Mouse (Mus musculus) kidney, adult 11 months (tissue): ENCODE results near the gene Rnf185.

Experiments
- DNase-seq: peaks from one replicate; pipeline ENCODE4 v3.0.0; 2022

The Rnf185 gene

DNA sequence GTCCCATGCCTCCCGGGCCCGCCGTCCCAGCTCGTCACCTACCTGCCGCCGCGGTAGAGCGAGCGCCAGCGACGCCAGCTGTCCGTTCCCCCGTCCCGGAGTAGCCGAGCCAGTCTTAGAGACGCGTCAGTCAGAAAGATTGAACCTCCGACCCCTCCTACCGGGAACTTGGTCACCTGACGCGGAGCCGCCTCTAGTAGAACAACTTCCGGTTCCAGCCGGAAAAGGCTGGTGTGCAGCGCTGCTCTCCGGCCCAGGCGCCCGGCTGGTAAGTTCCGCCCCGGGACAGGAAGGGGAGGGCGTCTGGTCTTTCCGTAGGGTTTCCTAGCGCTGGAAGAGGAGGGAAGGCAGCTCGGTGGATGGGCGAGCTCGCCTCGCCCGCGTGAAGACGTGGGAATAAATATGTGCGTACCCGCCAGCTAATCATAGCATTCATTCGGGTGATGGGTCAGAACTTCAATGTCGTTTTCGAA is at the start of gene Rnf185:
Gene Rnf185, minus strand, starts transcription at position 197 of the 473 bp plus-strand sequence.
- DNase-seq: peak; percentile 94

DNA sequence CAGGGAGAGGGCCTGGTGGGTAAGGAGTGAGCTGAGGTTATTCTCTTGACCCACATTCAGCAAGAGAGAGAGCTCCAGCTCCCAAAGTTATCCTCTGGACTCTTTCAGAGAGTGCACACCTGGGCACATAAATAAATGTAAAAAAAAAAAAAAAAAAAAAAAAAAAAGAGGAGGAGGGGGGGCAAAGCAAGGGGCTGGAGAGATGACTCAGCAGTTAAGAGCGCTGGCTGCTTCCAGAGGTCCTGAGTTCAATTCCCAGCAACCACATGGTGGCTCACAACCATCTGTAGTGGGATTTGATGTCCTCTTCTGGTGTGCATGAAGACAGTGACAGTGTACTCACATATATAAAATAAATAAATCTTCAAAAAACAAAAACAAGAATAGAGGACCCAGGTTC is 45.1 kb upstream of the Rnf185 start:
- no peak for DNase-seq

GRCm38 (mm10) chr11:3496756-3497155 is 44.6 kb upstream of the Rnf185 start:
- DNase-seq: peak; percentile 79

- DNase-seq: no peak
These were observed 43.3 kb upstream of the Rnf185 start for GRCm38 (mm10) chr11:3495496-3495895.

GRCm38 (mm10) chr11:3494857-3495256 is 42.7 kb upstream of the Rnf185 start:
- no peak for DNase-seq

DNA sequence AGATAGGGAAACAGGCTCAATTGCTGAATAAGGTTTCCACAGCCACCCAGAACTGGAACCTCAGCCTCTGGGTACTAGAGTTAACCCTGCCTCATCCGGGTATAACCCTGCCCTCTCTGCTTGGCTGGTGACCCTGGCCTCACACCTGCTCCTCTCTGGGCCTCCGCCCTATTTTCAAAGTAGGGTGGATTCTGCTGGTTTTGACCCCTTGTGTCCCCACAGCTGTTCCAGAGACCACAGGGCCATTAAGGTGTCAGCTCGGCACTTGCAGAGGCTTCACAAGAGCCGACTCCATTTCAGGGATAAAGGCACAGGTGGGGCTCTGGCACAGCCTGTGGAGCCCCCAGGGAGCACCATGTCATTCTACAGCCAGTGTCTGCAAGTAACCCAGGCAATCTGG is 40.6 kb upstream of the Rnf185 start:
- no peak for DNase-seq

DNA sequence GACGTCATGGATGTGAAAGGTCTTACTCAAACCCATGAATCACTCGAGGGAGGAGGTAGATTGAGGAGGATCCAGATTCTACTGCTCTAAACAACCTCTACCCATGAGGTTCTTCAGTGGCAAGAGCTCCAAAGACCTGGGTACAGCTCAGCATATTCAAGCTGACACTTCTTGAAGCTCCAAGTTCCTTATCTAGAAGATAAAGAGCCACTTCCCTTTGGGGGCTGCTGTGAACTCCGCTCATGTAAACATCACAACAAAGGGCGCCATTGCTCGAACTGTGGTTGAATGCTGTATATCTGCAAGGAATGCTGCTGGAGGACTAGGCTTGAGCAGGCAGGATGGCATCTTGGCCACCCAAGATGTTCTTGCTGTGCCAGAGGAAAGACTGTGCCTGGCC is 36.9 kb upstream of the Rnf185 start:
- DNase-seq: no peak

DNA sequence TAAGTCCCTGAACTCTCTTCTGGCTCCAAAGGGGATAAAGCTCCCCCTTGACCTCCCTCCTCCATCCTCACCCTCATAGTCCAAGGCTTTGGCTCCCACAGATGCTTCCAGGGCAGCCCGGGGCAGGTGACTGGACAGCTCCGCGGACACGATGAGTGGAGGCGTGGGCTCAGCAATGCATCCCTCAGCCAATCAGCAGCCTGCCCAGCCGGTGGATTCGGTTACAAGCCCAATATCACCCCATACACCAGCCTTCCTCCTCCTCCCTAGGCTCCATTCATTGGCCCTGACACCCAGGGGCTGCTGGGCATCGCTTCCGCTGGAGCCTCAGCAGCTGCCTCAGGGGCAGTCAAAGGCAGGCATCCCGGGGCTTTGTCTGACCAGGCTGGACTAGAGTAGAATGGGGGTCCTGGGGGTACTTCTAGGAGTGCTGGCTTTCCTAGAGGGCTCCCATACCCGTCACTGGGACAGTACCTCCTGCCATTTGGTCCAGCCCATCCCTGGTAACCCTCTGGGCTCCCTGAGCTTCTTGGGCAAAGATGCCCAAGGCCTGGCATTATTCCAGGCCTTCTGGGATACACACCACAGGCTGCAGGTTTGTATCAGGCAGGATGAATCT is 35.9 kb upstream of the Rnf185 start, which contains the start of gene Pla2g3:
Gene Pla2g3, plus strand, starts transcription at position 333 of the 619 bp plus-strand sequence.
- DNase-seq: no peak

GRCm38 (mm10) chr11:3486349-3486748 is 34.2 kb upstream of the Rnf185 start:
- no peak for DNase-seq

- no peak for DNase-seq
These were observed 31.9 kb upstream of the Rnf185 start for GRCm38 (mm10) chr11:3483980-3484642.

GRCm38 (mm10) chr11:3475489-3475888 is 23.3 kb upstream of the Rnf185 start:
- no peak for DNase-seq

- peak; percentile 37 for DNase-seq
These were observed 22.4 kb upstream of the Rnf185 start for GRCm38 (mm10) chr11:3474480-3475115.

DNA sequence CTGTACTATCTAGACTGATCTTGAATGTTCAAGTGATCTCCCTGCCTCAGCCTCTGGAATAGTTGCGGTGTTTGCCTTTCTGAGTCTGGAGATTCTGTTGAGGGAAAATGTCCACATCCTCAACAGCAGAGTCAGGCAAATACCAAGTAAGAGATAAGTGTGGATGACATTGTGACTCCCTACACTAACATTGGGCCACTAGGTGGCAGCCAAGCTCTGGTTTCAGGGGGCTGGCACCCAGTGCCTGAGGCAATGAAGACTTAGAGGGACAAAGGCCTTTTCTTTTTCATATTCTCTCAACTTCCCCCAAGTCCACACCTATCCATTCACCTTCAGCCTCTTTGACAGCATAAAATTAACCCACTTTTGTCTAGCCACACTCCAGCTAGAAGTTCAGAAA is 20.3 kb upstream of the Rnf185 start:
- DNase-seq: peak; percentile 74

- DNase-seq: peak; percentile 61
These were observed 19.3 kb upstream of the Rnf185 start for GRCm38 (mm10) chr11:3471448-3471850.

- DNase-seq: no peak
These were observed 10.7 kb upstream of the Rnf185 start for GRCm38 (mm10) chr11:3462846-3463245.

DNA sequence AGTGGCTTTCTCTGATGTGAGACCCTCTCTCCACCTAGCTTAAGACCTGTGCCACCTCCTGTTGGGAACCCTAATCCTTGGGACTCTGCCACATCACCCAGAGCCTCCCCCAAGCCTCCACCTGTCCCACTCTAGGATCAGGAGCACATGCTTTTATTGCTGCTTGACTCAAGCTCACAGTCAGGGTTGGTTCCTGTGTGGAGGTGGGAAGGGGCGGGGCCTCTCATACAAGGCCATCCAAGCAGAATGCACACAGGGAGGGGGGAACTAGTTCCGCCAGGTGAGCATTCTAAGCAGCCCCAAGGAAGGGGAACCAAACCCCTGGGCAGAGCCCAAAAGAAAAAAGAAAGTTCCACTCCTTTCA is 6.9 kb upstream of the Rnf185 start:
- DNase-seq: peak; percentile 50

GRCm38 (mm10) chr11:3458428-3459104 is 6.4 kb upstream of the Rnf185 start:
- DNase-seq: peak; percentile 78

GRCm38 (mm10) chr11:3456354-3456753 is 4.2 kb upstream of the Rnf185 start:
- peak; percentile 59 for DNase-seq

- no peak for DNase-seq
These were observed 2.3 kb upstream of the Rnf185 start for GRCm38 (mm10) chr11:3454506-3454905.

DNA sequence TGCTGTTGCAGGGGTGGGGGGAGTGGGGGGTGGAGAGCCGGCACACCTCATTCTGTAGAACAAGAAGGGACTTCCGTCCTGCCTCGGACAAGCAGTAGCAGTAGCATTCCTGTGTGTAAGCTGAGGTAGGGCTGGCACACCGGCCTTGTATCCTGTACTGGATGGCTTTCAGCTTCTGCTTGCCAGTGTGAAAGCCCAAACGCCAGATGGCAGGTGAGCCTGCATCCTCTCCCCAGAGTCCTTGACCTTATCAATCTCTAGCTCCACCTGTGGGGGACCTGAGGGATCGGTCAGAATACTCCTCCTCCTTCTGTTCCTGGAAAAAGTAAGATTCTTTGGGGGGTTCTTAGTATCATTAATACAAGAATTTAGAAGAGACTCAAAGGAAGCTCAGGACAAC is 1.3 kb upstream of the Rnf185 start:
- DNase-seq: peak; percentile 36

GRCm38 (mm10) chr11:3452769-3453168 is 606 bp upstream of the Rnf185 start:
- peak; percentile 38 for DNase-seq

- DNase-seq: no peak
These were observed 431 bp downstream of the Rnf185 start for GRCm38 (mm10) chr11:3451701-3452163.

GRCm38 (mm10) chr11:3444875-3445274 is 7.3 kb downstream of the Rnf185 start:
- no peak for DNase-seq
